Mouse (Mus musculus) liver, embryonic 14.5 days (tissue): ENCODE results near the gene Rragc.

Experiments used
- CTCF ChIP-seq: IDR thresholded peaks from 2 replicates; pipeline ENCODE4 v1.5.1; 2016; ENCODE audit warnings: antibody characterized with exemption, low read depth, control low read depth
- EP300 ChIP-seq: IDR thresholded peaks from 2 replicates; pipeline ENCODE4 v1.6.1; 2016; ENCODE audit warnings: antibody characterized with exemption, low read depth

GRCm38 (mm10) chr4:123912431-123912830 is 4.8 kb upstream of the Rragc start:
- no peak for TF ChIP-seq EP300
- TF ChIP-seq CTCF: no peak
